Mouse (Mus musculus) erythroblast, embryonic 14.5 days (primary cell): ENCODE measurements around the gene Otor.

Experiments
- GATA1 ChIP-seq: IDR thresholded peaks from 2 replicates; pipeline ENCODE4 v1.6.1; 2012; ENCODE audit warnings: low read length, inconsistent platforms, mixed read lengths
- TAL1 ChIP-seq: IDR thresholded peaks from 3 replicates; pipeline ENCODE4 v1.6.1; 2012; ENCODE audit warnings: low read length, inconsistent platforms, mixed read lengths

DNA sequence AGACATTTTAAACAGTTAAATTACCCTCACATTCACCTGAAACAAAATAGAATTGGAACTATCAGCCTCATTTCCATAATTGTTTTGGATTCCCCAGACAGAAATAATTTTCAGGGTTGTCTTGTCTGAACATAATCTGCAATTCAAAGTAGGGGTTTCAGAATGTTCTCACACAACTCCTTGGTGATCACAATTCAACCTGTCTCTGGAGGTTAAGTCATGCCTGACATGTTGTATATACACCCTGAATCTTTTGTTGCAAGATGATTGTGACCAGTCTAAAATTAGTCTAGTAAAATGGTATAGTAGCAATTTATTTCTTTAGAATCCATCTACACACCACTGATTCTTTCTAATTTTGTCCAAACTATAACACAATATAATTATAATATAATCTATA, 23.0 kb upstream of the Otor start:
- TF ChIP-seq GATA1 (no peak), TAL1 (no peak)
